Mouse (Mus musculus): ENCODE measurements around the gene Nlrp9a. TPM values are rescaled to one million over a fixed set of nuclear protein-coding genes. Genes with fewer than 3 reads are reported as not detected.
"Not testable (repeated sequence)": the region's sequence is repeated elsewhere in the genome, so short reads cannot be mapped to it uniquely, and the experiment has no call there.

The Nlrp9a gene
- total RNA-seq (2014; rRNA removed) (not detected in 2 replicates), polyA plus RNA-seq (2015; fragmentation: Nextera tagmentation; extraction: Ambion mirVana) (not detected in 2 replicates)

- H3K4me1 ChIP-seq (ENCODE audit: insufficient read depth); H3K9ac ChIP-seq; H3K27me3 ChIP-seq (ENCODE audit: insufficient read depth, low read length); H3K4me3 ChIP-seq (ENCODE audit: low read depth, low read length); H3K9me3 ChIP-seq (ENCODE audit: low read length); DNase-seq; H3K36me3 ChIP-seq (ENCODE audit: insufficient read depth); H3K4me2 ChIP-seq (ENCODE audit: low read depth); H3K27ac ChIP-seq (ENCODE audit: low read depth, low read length); ATAC-seq: not testable (repeated sequence)
- WGBS, result 63% methylated on average over 2 of the region's 2 CpGs
These were observed at the start of gene Nlrp9a for GRCm38 (mm10) chr7:26534723-26535122. Nlrp9a (plus strand) TSS chr7:26535023.

GRCm38 (mm10) chr7:26489514-26489913 is 45.3 kb upstream of the Nlrp9a start:
- WGBS, result 86% methylated on average over 18 of the region's 18 CpGs
- not testable (repeated sequence) for H3K36me3 ChIP-seq (ENCODE audit: insufficient read depth); H3K4me1 ChIP-seq (ENCODE audit: insufficient read depth); H3K27ac ChIP-seq (ENCODE audit: low read depth, low read length); H3K9me3 ChIP-seq (ENCODE audit: low read length); H3K4me2 ChIP-seq (ENCODE audit: low read depth); H3K27me3 ChIP-seq (ENCODE audit: insufficient read depth, low read length); H3K4me3 ChIP-seq (ENCODE audit: low read depth, low read length); H3K9ac ChIP-seq; ATAC-seq; DNase-seq

- Histone ChIP-seq H3K9me3 (ENCODE audit: low read length) (no peaks in the 10 kb centered on the region), H3K27me3 (ENCODE audit: insufficient read depth, low read length) (no peaks in the 10 kb centered on the region), H3K4me1 (ENCODE audit: insufficient read depth) (no peaks in the 10 kb centered on the region), H3K9ac (no peak overlapping the region), H3K27ac (ENCODE audit: low read depth, low read length) (no peak overlapping the region), H3K36me3 (ENCODE audit: insufficient read depth) (no peaks in the 10 kb centered on the region), H3K4me3 (ENCODE audit: low read depth, low read length) (no peak overlapping the region), H3K4me2 (ENCODE audit: low read depth) (no peak overlapping the region)
- TF ChIP-seq CTCF (IDR thresholded peaks at IDR 0.05; ENCODE audit: low read depth), result no peak
- DNase-seq (no peak), ATAC-seq (no peak)
These were observed 54.3 kb downstream of the Nlrp9a start for GRCm38 (mm10) chr7:26589077-26589476.

- no peak for TF ChIP-seq CTCF (IDR thresholded peaks at IDR 0.05; ENCODE audit: low read depth)
- WGBS, result 66% methylated on average over 1 of the region's 1 CpGs
- Histone ChIP-seq H3K27me3 (ENCODE audit: insufficient read depth, low read length) (no peaks in the 10 kb centered on the region), H3K9ac (no peak overlapping the region), H3K36me3 (ENCODE audit: insufficient read depth) (no peaks in the 10 kb centered on the region), H3K4me1 (ENCODE audit: insufficient read depth) (no peaks in the 10 kb centered on the region), H3K4me3 (ENCODE audit: low read depth, low read length) (no peak overlapping the region), H3K4me2 (ENCODE audit: low read depth) (no peak overlapping the region), H3K9me3 (ENCODE audit: low read length) (no peaks in the 10 kb centered on the region), H3K27ac (ENCODE audit: low read depth, low read length) (no peak overlapping the region)
- no peak for DNase-seq
- no peak for ATAC-seq
These were observed 55.0 kb downstream of the Nlrp9a start for GRCm38 (mm10) chr7:26589774-26590173.

GRCm38 (mm10) chr7:26618364-26618763 is 83.5 kb downstream of the Nlrp9a start, which contains the start of gene Vmn1r185:
Vmn1r185 (minus strand) TSS chr7:26618464.
- H3K9me3 ChIP-seq (ENCODE audit: low read length); H3K36me3 ChIP-seq (ENCODE audit: insufficient read depth); H3K4me3 ChIP-seq (ENCODE audit: low read depth, low read length); H3K27me3 ChIP-seq (ENCODE audit: insufficient read depth, low read length); H3K4me1 ChIP-seq (ENCODE audit: insufficient read depth); H3K27ac ChIP-seq (ENCODE audit: low read depth, low read length); ATAC-seq; H3K4me2 ChIP-seq (ENCODE audit: low read depth); DNase-seq; H3K9ac ChIP-seq: not testable (repeated sequence)
- WGBS, result 77% methylated on average over 1 of the region's 1 CpGs

Small RNA genes lying within 50 kb of the gene (microRNA-seq; reads per million reads assigned to microRNA genes)
- 0 reads per million in 2 experiments for gene Gm25947

Other genes starting within 250 kb of the Nlrp9a start
- gene Cyp2a4, start 227.9 kb upstream of the Nlrp9a start, total RNA-seq (2014; rRNA removed), result not detected in 2 replicates
- gene Cyp2a4, start 227.9 kb upstream of the Nlrp9a start, polyA plus RNA-seq (2015; fragmentation: Nextera tagmentation; extraction: Ambion mirVana), result not detected in 2 replicates
- not detected in 2 replicates for gene Nlrp9c, start 131.3 kb upstream of the Nlrp9a start, total RNA-seq (2014; rRNA removed)
- gene Nlrp9c, start 131.3 kb upstream of the Nlrp9a start, polyA plus RNA-seq (2015; fragmentation: Nextera tagmentation; extraction: Ambion mirVana), result not detected in 2 replicates
- gene Nlrp4a, start 99.9 kb upstream of the Nlrp9a start, total RNA-seq (2014; rRNA removed), result not detected in 2 replicates
- not detected in 2 replicates for gene Nlrp4a, start 99.9 kb upstream of the Nlrp9a start, polyA plus RNA-seq (2015; fragmentation: Nextera tagmentation; extraction: Ambion mirVana)
- not detected in 2 replicates for gene Vmn1r185, start 83.4 kb downstream of the Nlrp9a start, total RNA-seq (2014; rRNA removed)
- gene Vmn1r185, start 83.4 kb downstream of the Nlrp9a start, polyA plus RNA-seq (2015; fragmentation: Nextera tagmentation; extraction: Ambion mirVana), result not detected in 2 replicates
- not detected in 2 replicates for gene Cyp2b23, start 151.4 kb downstream of the Nlrp9a start, total RNA-seq (2014; rRNA removed)
- gene Cyp2b23, start 151.4 kb downstream of the Nlrp9a start, polyA plus RNA-seq (2015; fragmentation: Nextera tagmentation; extraction: Ambion mirVana), result not detected in 2 replicates
- not detected in 2 replicates for gene Cyp2b19, start 222.1 kb downstream of the Nlrp9a start, total RNA-seq (2014; rRNA removed)
- 0.23 and 0.34 TPM in 2 replicates for gene Cyp2b19, start 222.1 kb downstream of the Nlrp9a start, polyA plus RNA-seq (2015; fragmentation: Nextera tagmentation; extraction: Ambion mirVana)